Mouse (Mus musculus) Patski (cell line): ENCODE data around the gene Fam81a. TPM values are rescaled to one million over a fixed set of nuclear protein-coding genes. Genes with fewer than 3 reads are reported as not detected.
A peak's percentile ranks its signal among the peaks of the same experiment; 100 is the strongest.

Experiments
- ATAC-seq: fragments of 100-300 bp; one replicate; pipeline ENCODE4 v1.8.0; 2021
- CTCF ChIA-PET: fragments of 350-600 bp; sonication (Branson Sonifier 250); formaldehyde crosslinking; loops from one replicate; lab custom pipeline; 2022; ENCODE audit warnings: inconsistent platforms; lab: Charles Lee
- POLR2A ChIA-PET: fragments of 350-600 bp; sonication (Branson Sonifier 250); formaldehyde crosslinking; loops from one replicate; lab custom pipeline; 2022; ENCODE audit warnings: antibody characterized with exemption, inconsistent platforms; lab: Charles Lee
- DNase-seq: peaks from one replicate; pipeline ENCODE4 v3.0.0-alpha.2; 2011; ENCODE audit warnings: low read depth, low spot score
- H3K27me3 ChIP-seq: fragments of 371-371 bp; one replicate; pipeline ENCODE4 v1.5.1; 2021
- CTCF ChIP-seq: fragments of 100-300 bp; IDR thresholded peaks from one replicate; pipeline ENCODE4 v1.5.1; 2021
- in situ Hi-C: fragments of 300-500 bp; cut with MboI; formaldehyde crosslinking; loops from 3 replicates; pipeline ENCODE4 v1.11.1; 2018; ENCODE audit warnings: low pct_unique_long_range_greater_than_20kb, mixed read lengths
- polyA plus RNA-seq: library from polyadenylated mRNA; unstranded; gene quantifications from one replicate; pipeline ENCODE4 v1.2.3, GENCODE M21; 2021

Gene Fam81a
- polyA plus RNA-seq, 1 experiment from 2014 or later = 64.4 TPM

GRCm38 (mm10) chr9:70067497-70067896 lies 74.9 kb downstream of the Fam81a start:
- TF ChIP-seq CTCF = no peak
- ChIA-PET CTCF (no interaction called here), POLR2A (no interaction called here)
- DNase-seq (no peak), ATAC-seq (no peak)
- no peaks in the 10 kb centered on the region for H3K27me3 ChIP-seq
- in situ Hi-C loops = no loop called here

- no peak for TF ChIP-seq CTCF
- in situ Hi-C loops = no loop called here
Observed at GRCm38 (mm10) chr9:70062012-70062411, 80.3 kb downstream of the Fam81a start.

GRCm38 (mm10) chr9:70053411-70053810 lies 88.9 kb downstream of the Fam81a start:
- TF ChIP-seq CTCF = no peak
- no peak for ATAC-seq
- POLR2A ChIA-PET = interaction anchor here (0.7 kb wide), 1 partner anchor 9 kb away, joined by 3 read pairs; no protein-coding TSS in a partner anchor
- H3K27me3 ChIP-seq = no peaks in the 10 kb centered on the region
- DNase-seq = no peak
- in situ Hi-C loops = no loop called here
- CTCF ChIA-PET = interaction anchor here (1.2 kb wide), 1 partner anchor 9 kb away, joined by 3 read pairs; no protein-coding TSS in a partner anchor

More at GRCm38 (mm10) chr9:70062012-70062411, 80.3 kb downstream of the Fam81a start:
- CTCF ChIA-PET = interaction anchor here (0.9 to 1.3 kb wide), 2 partner anchors 9 to 14 kb away, joined by 3 read pairs; no protein-coding TSS in a partner anchor
- DNase-seq (no peak), ATAC-seq (no peak)
- no peaks in the 10 kb centered on the region for H3K27me3 ChIP-seq
- POLR2A ChIA-PET = interaction anchor here (0.6 to 0.7 kb wide), 2 partner anchors 9 to 17 kb away, joined by 3 to 4 read pairs; no protein-coding TSS in a partner anchor

GRCm38 (mm10) chr9:70052730-70053129 lies 89.6 kb downstream of the Fam81a start:
- H3K27me3 ChIP-seq = no peaks in the 10 kb centered on the region
- ChIA-PET POLR2A (interaction anchor here (0.5 to 0.7 kb wide), 2 partner anchors 9 to 572 kb away, joined by 3 to 5 read pairs; no protein-coding TSS in a partner anchor), CTCF (interaction anchor here (1.2 kb wide), 1 partner anchor 9 kb away, joined by 3 read pairs; no protein-coding TSS in a partner anchor)
- no peak for DNase-seq
- in situ Hi-C loops = no loop called here
- TF ChIP-seq CTCF = no peak
- no peak for ATAC-seq

- no peak for TF ChIP-seq CTCF
- CTCF ChIA-PET = interaction anchor here (1.3 kb wide), 1 partner anchor 37 kb away, joined by 6 read pairs; no protein-coding TSS in a partner anchor
- H3K27me3 ChIP-seq = no peaks in the 10 kb centered on the region
- ATAC-seq = no peak
- in situ Hi-C loops = no loop called here
- POLR2A ChIA-PET = interaction anchor here (0.6 to 0.7 kb wide), 2 partner anchors 8 to 11 kb away, joined by 3 to 4 read pairs; no protein-coding TSS in a partner anchor
- DNase-seq = no peak
Observed at GRCm38 (mm10) chr9:70049839-70050238, 92.5 kb downstream of the Fam81a start.

- ChIA-PET CTCF (interaction anchor here (1.3 kb wide), 1 partner anchor 36 kb away, joined by 6 read pairs; no protein-coding TSS in a partner anchor), POLR2A (interaction anchor here (0.6 to 0.7 kb wide), 2 partner anchors 8 to 10 kb away, joined by 3 to 4 read pairs; no protein-coding TSS in a partner anchor)
- ATAC-seq (no peak), DNase-seq (no peak)
- no peak for TF ChIP-seq CTCF
- H3K27me3 ChIP-seq = no peaks in the 10 kb centered on the region
- in situ Hi-C loops = no loop called here
Observed at GRCm38 (mm10) chr9:70049416-70049783, 93.0 kb downstream of the Fam81a start.

- ChIA-PET POLR2A (interaction anchor here (0.7 kb wide), 1 partner anchor 10 kb away, joined by 4 read pairs; no protein-coding TSS in a partner anchor), CTCF (interaction anchor here (1.3 to 2.5 kb wide), 5 partner anchors 13 to 36 kb away, joined by 3 to 9 read pairs (median 5); no protein-coding TSS in a partner anchor)
- no peaks in the 10 kb centered on the region for H3K27me3 ChIP-seq
- no peak for TF ChIP-seq CTCF
- DNase-seq = no peak
- ATAC-seq = no peak
- in situ Hi-C loops = no loop called here
Observed at GRCm38 (mm10) chr9:70048751-70049415, 93.5 kb downstream of the Fam81a start.

- TF ChIP-seq CTCF = no peak
- no peak for DNase-seq
- ATAC-seq = peak; percentile 9
- CTCF ChIA-PET = interaction anchor here (1.1 to 2.5 kb wide), 5 partner anchors 12 to 29 kb away, joined by 3 to 9 read pairs (median 4); no protein-coding TSS in a partner anchor
- POLR2A ChIA-PET = no interaction called here
- in situ Hi-C loops = no loop called here
- H3K27me3 ChIP-seq = no peaks in the 10 kb centered on the region
Observed at GRCm38 (mm10) chr9:70048280-70048679, 94.1 kb downstream of the Fam81a start.

GRCm38 (mm10) chr9:70047839-70048238 lies 94.5 kb downstream of the Fam81a start:
- ChIA-PET POLR2A (no interaction called here), CTCF (interaction anchor here (0.9 to 2.5 kb wide), 6 partner anchors 12 to 29 kb away, joined by 3 to 9 read pairs (median 4); no protein-coding TSS in a partner anchor)
- H3K27me3 ChIP-seq = no peaks in the 10 kb centered on the region
- in situ Hi-C loops = no loop called here
- peak; percentile 9 for TF ChIP-seq CTCF
- DNase-seq = peak; percentile 43
- peak; percentile 86 for ATAC-seq

GRCm38 (mm10) chr9:70046255-70046654 lies 96.1 kb downstream of the Fam81a start:
- POLR2A ChIA-PET = no interaction called here
- TF ChIP-seq CTCF = no peak

More at GRCm38 (mm10) chr9:70046255-70046654, 96.1 kb downstream of the Fam81a start:
- ATAC-seq = no peak
- no peak for DNase-seq
- in situ Hi-C loops = no loop called here
- CTCF ChIA-PET = no interaction called here
- H3K27me3 ChIP-seq = no peaks in the 10 kb centered on the region
